Mouse (Mus musculus) liver, postnatal 0 days (tissue): Measurements from ENCODE around the gene Zfp184.

Experiments
- CTCF ChIP-seq: sonication (generic); IDR thresholded peaks from 2 replicates; pipeline ENCODE4 v1.5.1; 2016; ENCODE audit warnings: antibody characterized with exemption, low read depth
- EP300 ChIP-seq: IDR thresholded peaks from 2 replicates; pipeline ENCODE4 v1.6.1; 2016; ENCODE audit warnings: antibody characterized with exemption, low read depth, mild to moderate bottlenecking

GRCm38 (mm10) chr13:21913854-21914253 lies 31.0 kb upstream of the Zfp184 start:
- TF ChIP-seq CTCF (no peak), EP300 (no peak)
